Comparison of ENCODE assay signal across 17 mouse cellular contexts in the genomic region with DNA sequence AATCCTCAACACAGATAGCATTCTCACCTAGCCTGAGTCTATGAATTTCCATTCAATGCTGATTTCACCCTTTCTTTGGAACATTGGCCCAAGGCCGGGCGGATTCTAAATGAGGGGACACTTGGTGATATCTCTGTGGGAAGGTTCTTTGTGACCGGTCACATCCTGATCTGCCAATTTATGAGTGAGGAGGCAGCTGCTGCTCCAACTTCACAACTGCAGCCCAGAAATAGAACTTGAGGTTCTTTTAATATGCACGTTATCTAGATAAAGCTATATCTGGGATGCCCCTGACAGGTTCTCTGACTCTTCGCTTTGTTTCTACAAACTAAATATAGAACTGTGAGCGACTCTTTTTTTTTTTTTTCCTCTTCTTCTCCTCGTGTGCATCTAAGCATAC. TPM values are rescaled to one million over a fixed set of nuclear protein-coding genes. Genes with fewer than 3 reads are reported as not detected.
DNase-seq lines count a peak whose midpoint lies in the region; ATAC-seq and TF ChIP-seq lines count a peak whose summit lies in the region.
"Had no signal": no experiment of that assay in that cellular context is flagged by ENCODE, and none has a peak within 500 bp of the region (broad histone marks: within the 10 kb centered on the region; RNA-seq: fewer than 3 reads in every experiment).

No protein-coding gene starts in this region.

- ATAC-seq in kidney, embryonic 14.5 days (ENCODE audit: low FRiP score, low TSS enrichment): no peak
- ATAC-seq in heart, embryonic 15.5 days (replicated peaks; ENCODE audit: insufficient number of reproducible peaks, insufficient read depth, low FRiP score, low read depth): no peak
- ATAC-seq: forebrain, embryonic 14.5 days; inflammation-experienced regulatory T-cells, adult 6 months; liver, embryonic 12.5 days; lung, postnatal 0 days had no signal

- no peaks in the 10 kb centered on the region for H3K4me1 ChIP-seq in kidney, adult 2 months (ENCODE audit: control insufficient read depth, insufficient read depth, low read length)
- no peaks in the 10 kb centered on the region for H3K4me1 ChIP-seq in kidney, embryonic 14.5 days (ENCODE audit: control insufficient read depth, insufficient read depth, low read length)
- H3K4me1 ChIP-seq in heart, embryonic 15.5 days (replicated peaks): peaks cover 20% of the 10 kb centered on the region
- H3K4me1 ChIP-seq: liver, embryonic 12.5 days; neural tube, embryonic 13.5 days had no signal

- DNase-seq in kidney, adult 2 months: peak; percentile 69
- DNase-seq in heart, adult 8-10 months (ENCODE audit: low spot score): peak; percentile 64
- peak; percentile 39 to 58 for DNase-seq in kidney, postnatal 25 days
- no peak for DNase-seq in lung, postnatal 14 days
- DNase-seq in embryo, embryonic 9.5 days (ENCODE audit: extremely low spot score): no peak
- DNase-seq: adrenal gland, postnatal 14 days; cerebellum, adult 9-10 months; left cerebral cortex, postnatal 4 days had no signal

- no peaks in the 10 kb centered on the region for H3K27me3 ChIP-seq in kidney, adult 2 months (replicated peaks; ENCODE audit: control insufficient read depth, insufficient read depth, low read length)
- no peaks in the 10 kb centered on the region for H3K27me3 ChIP-seq in kidney, embryonic 14.5 days (ENCODE audit: control insufficient read depth, insufficient read depth, low read length)
- H3K27me3 ChIP-seq in heart, embryonic 15.5 days: no peaks in the 10 kb centered on the region
- H3K27me3 ChIP-seq: neural tube, embryonic 13.5 days had no signal

- no peak overlapping the region for H3K4me3 ChIP-seq in kidney, adult 2 months (ENCODE audit: insufficient read depth, low read depth, low read length)
- no peak overlapping the region for H3K4me3 ChIP-seq in kidney, embryonic 14.5 days (ENCODE audit: low read length)
- H3K4me3 ChIP-seq in heart, embryonic 15.5 days: no peak overlapping the region
- H3K4me3 ChIP-seq: liver, embryonic 12.5 days; megakaryocyte, embryonic 14.5 days; neural tube, embryonic 13.5 days had no signal

- no peak overlapping the region for H3K27ac ChIP-seq in kidney, adult 2 months (ENCODE audit: insufficient read depth, low read depth, low read length)
- no peak overlapping the region for H3K27ac ChIP-seq in kidney, embryonic 14.5 days (ENCODE audit: low read depth, low read length)
- H3K27ac ChIP-seq in heart, embryonic 15.5 days: peak overlapping the region; percentile 49
- H3K27ac ChIP-seq: liver, embryonic 12.5 days; neural tube, embryonic 13.5 days had no signal

- no peak for TF ChIP-seq POLR2A in kidney, adult 2 months (IDR thresholded peaks at IDR 0.05; ENCODE audit: low read depth, low read length)

- no peak overlapping the region for H3K4me2 ChIP-seq in kidney, embryonic 14.5 days (replicated peaks; ENCODE audit: low read depth, low read length)
- peak overlapping the region; percentile 33 for H3K4me2 ChIP-seq in heart, embryonic 15.5 days
- H3K4me2 ChIP-seq: liver, embryonic 12.5 days; neural tube, embryonic 13.5 days had no signal

- 48% methylated on average over 7 of the region's 7 CpGs for WGBS in kidney, adult 2 months
- WGBS in kidney, embryonic 14.5 days: 77% methylated on average over 7 of the region's 7 CpGs
- 14% methylated on average over 7 of the region's 7 CpGs for WGBS in heart, embryonic 15.5 days

- no peaks in the 10 kb centered on the region for H3K36me3 ChIP-seq in kidney, adult 2 months (ENCODE audit: control insufficient read depth, insufficient read depth, low read length)
- no peaks in the 10 kb centered on the region for H3K36me3 ChIP-seq in kidney, embryonic 14.5 days (ENCODE audit: control insufficient read depth, insufficient read depth, low read length)
- H3K36me3 ChIP-seq in heart, embryonic 15.5 days: no peaks in the 10 kb centered on the region
- H3K36me3 ChIP-seq: G1E; liver, embryonic 12.5 days; neural tube, embryonic 13.5 days had no signal

- H3K9ac ChIP-seq in kidney, embryonic 14.5 days (ENCODE audit: low read depth, low read length): no peak overlapping the region
- no peak overlapping the region for H3K9ac ChIP-seq in heart, embryonic 15.5 days
- H3K9ac ChIP-seq: liver, embryonic 12.5 days; neural tube, embryonic 13.5 days had no signal

- no peak for TF ChIP-seq CTCF in kidney, adult 2 months (conservative IDR thresholded peaks at IDR 0.05; ENCODE audit: insufficient read depth, insufficient read length, low read depth, low read length)

- no peaks in the 10 kb centered on the region for H3K9me3 ChIP-seq in kidney, embryonic 14.5 days (ENCODE audit: control insufficient read depth, low read length)
- H3K9me3 ChIP-seq in heart, embryonic 15.5 days (replicated peaks): no peaks in the 10 kb centered on the region
- H3K9me3 ChIP-seq: liver, embryonic 12.5 days; neural tube, embryonic 13.5 days had no signal

RNA-seq across cellular contexts. Expression of a gene that starts 10.1 kb away (rescaled TPM):
- 74.6 and 109 TPM in 2 replicates for polyA plus RNA-seq in kidney, adult 2 months (2012; rRNA removed)
- polyA plus RNA-seq in kidney, embryonic 14.5 days (2014; fragmentation: Nextera tagmentation; extraction: Ambion mirVana): 495 and 603 TPM in 2 replicates
- total RNA-seq in heart, adult 8-10 months (2022): 100 to 1,000 TPM; 126 to 181 (median 148) TPM
- polyA plus RNA-seq in heart, embryonic 15.5 days (2015; fragmentation: Nextera tagmentation; extraction: Ambion mirVana): 278 and 328 TPM in 2 replicates

RNA-seq across cellular contexts. Expression of a gene that starts 44.4 kb away (rescaled TPM):
- polyA plus RNA-seq in kidney, adult 2 months (2012; rRNA removed): 36.9 and 48.5 TPM in 2 replicates
- 1.2 and 1.8 TPM in 2 replicates for polyA plus RNA-seq in kidney, embryonic 14.5 days (2014; fragmentation: Nextera tagmentation; extraction: Ambion mirVana)
- 10 to 100 TPM; 15.8 to 19.1 (median 18.9) TPM for total RNA-seq in heart, adult 8-10 months (2022)
- polyA plus RNA-seq in heart, embryonic 15.5 days (2015; fragmentation: Nextera tagmentation; extraction: Ambion mirVana): 3.3 and 5.3 TPM in 2 replicates

Comparison
In these comparisons a context has a peak if more than half of its experiments do, and no peak if none do; other contexts are left out.
1. DNase-seq: peak in kidney, adult 2 months (single experiment), heart, adult 8-10 months (single experiment) and kidney, postnatal 25 days (2 of 2); none in lung, postnatal 14 days (single experiment) and embryo, embryonic 9.5 days (single experiment).